ENCODE assay signal across 1 mouse cellular context in the genomic region with DNA sequence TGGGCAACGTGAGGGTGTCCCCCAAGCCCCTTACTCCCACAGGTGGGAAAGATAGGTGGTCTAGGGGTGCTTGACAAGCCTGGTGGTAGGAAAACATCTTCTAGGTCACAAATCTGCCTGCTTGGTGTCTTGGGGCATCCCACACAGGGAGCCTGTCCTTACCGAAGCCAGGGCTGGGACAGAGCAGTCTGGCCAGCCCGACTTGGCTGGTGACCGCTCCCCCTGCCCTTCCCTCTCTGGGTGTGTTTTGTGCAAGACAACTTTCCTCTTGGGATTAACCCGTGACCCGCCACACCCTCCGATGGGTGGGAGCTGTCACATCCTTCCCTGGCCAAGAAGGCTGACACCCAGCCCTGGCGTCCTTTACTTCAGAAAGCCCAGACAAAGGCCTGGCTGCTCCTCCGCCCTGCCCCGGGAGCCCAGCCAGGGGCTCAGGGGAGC.
TF ChIP-seq lines count a peak whose summit lies in the region.

No protein-coding gene starts in this region.

TF ChIP-seq in C2C12, 6 proteins besides CTCF, POLR2A, EP300 and RAD21:
- TF ChIP-seq MYOD1 (IDR thresholded peaks at IDR 0.05; ENCODE audit: control insufficient read depth, insufficient read length, low read depth), result no peak
- TF ChIP-seq USF1 (IDR thresholded peaks at IDR 0.05; ENCODE audit: low read depth), result no peak
- TF ChIP-seq MYOG (IDR thresholded peaks at IDR 0.05; ENCODE audit: control insufficient read depth, extremely low read depth, insufficient read length), result no peak
- no peak for TF ChIP-seq CEBPB (IDR thresholded peaks at IDR 0.05; ENCODE audit: low read depth)
- TF ChIP-seq FOSL1 (IDR thresholded peaks at IDR 0.05; ENCODE audit: insufficient read depth, low read length, poor library complexity, severe bottlenecking), result no peak
- TF ChIP-seq MAX (IDR thresholded peaks at IDR 0.05), result no peak
